Mouse (Mus musculus) hindbrain, embryonic 15.5 days (tissue): ENCODE measurements around the gene Myof. TPM values are rescaled to one million over a fixed set of nuclear protein-coding genes. Genes with fewer than 3 reads are reported as not detected.

ENCODE experiments used
- polyA plus RNA-seq: library from polyadenylated mRNA; unstranded; fragments of >200 nt; fragmentation: Nextera tagmentation; extraction: Ambion mirVana; gene quantifications from 2 replicates; pipeline ENCODE4 v1.2.1, GENCODE M21; 2015

The Myof gene
- polyA plus RNA-seq, 1 experiment from 2014 or later = 1.6 TPM

Other genes with a start within 250 kb of the Myof start
- gene Cep55, start 11.4 kb upstream of the Myof start, polyA plus RNA-seq = 6.3 and 6.4 TPM in 2 replicates
- gene Ffar4, start 53.5 kb upstream of the Myof start, polyA plus RNA-seq = 0.22 and 0.25 TPM in 2 replicates
- 9.5 and 10.3 TPM in 2 replicates for gene Rbp4, start 81.7 kb upstream of the Myof start, polyA plus RNA-seq
- 0.24 and 0.34 TPM in 2 replicates for gene Pde6c, start 89.2 kb upstream of the Myof start, polyA plus RNA-seq
- 39.9 and 40.2 TPM in 2 replicates for gene Fra10ac1, start 180.6 kb upstream of the Myof start, polyA plus RNA-seq
- 18.8 and 19.5 TPM in 2 replicates for gene Lgi1, start 221.0 kb upstream of the Myof start, polyA plus RNA-seq